Mouse (Mus musculus) cerebellum, adult 2 months (tissue): ENCODE data around the gene Ctsll3. TPM values are rescaled to one million over a fixed set of nuclear protein-coding genes. Genes with fewer than 3 reads are reported as not detected.

Experiments used
- DNase-seq, 2 experiments: peaks; one replicate each; pipeline ENCODE4 v3.0.0; 2021
- H3K27ac ChIP-seq: fragments of 200-500 bp; 2 replicates; pipeline ENCODE4 v1.5.1; 2012; ENCODE audit warnings: low read length, control low read depth, inconsistent platforms; ENCODE audit not compliant: insufficient read depth
- H3K27me3 ChIP-seq: fragments of 200-500 bp; 2 replicates; pipeline ENCODE4 v1.6.1; 2012; ENCODE audit warnings: inconsistent platforms, mild to moderate bottlenecking, low read length, moderate library complexity; ENCODE audit not compliant: control insufficient read depth, insufficient read depth
- H3K4me1 ChIP-seq: fragments of 200-500 bp; 2 replicates; pipeline ENCODE4 v1.6.1; 2011; ENCODE audit warnings: low read length; ENCODE audit not compliant: control insufficient read depth, insufficient read depth
- H3K4me3 ChIP-seq: fragments of 200-500 bp; replicated peaks from 2 replicates; pipeline ENCODE3; 2011; ENCODE audit warnings: mild to moderate bottlenecking, low read depth, low read length, control low read depth; ENCODE audit not compliant: insufficient read depth
- CTCF ChIP-seq: fragments of 200-500 bp; IDR thresholded peaks from 2 replicates; pipeline ENCODE4 v1.5.1; 2011; ENCODE audit warnings: low read depth, mild to moderate bottlenecking, control low read depth, low read length, moderate library complexity, borderline replicate concordance; ENCODE audit not compliant: insufficient read depth
- POLR2A ChIP-seq: fragments of 200-500 bp; IDR thresholded peaks from 2 replicates; pipeline ENCODE4 v1.6.1; 2011; ENCODE audit warnings: low read length, control low read depth, borderline replicate concordance; ENCODE audit not compliant: insufficient read depth
- WGBS: fragments of 180-500 bp; shearing (Covaris S2); methylation state at CpG from one replicate; pipeline ENCODE4 v1.1.7; 2018; 5-methylcytosine and 5-hydroxymethylcytosine counted together
- polyA plus RNA-seq: library from polyadenylated mRNA; depleted of rRNA; stranded (reverse); fragments of >200 nt; gene quantifications from 2 replicates; pipeline ENCODE4 v1.2.3, GENCODE M21; 2012

The Ctsll3 gene
- polyA plus RNA-seq, 1 experiment: not detected

GRCm38 (mm10) chr13:60819469-60819868 is 16.8 kb upstream of the Ctsll3 start:
- no peaks in the 10 kb centered on the region for H3K27me3 ChIP-seq
- H3K27ac ChIP-seq: no peak overlapping the region
- TF ChIP-seq CTCF (0 out of 2 replicates have a peak, but pooled peaks have one; percentile 20), POLR2A (no peak)
- H3K4me1 ChIP-seq: no peaks in the 10 kb centered on the region
- DNase-seq: no peak
- no peak overlapping the region for H3K4me3 ChIP-seq
- 10% methylated on average over 7 of the region's 7 CpGs for WGBS

DNA sequence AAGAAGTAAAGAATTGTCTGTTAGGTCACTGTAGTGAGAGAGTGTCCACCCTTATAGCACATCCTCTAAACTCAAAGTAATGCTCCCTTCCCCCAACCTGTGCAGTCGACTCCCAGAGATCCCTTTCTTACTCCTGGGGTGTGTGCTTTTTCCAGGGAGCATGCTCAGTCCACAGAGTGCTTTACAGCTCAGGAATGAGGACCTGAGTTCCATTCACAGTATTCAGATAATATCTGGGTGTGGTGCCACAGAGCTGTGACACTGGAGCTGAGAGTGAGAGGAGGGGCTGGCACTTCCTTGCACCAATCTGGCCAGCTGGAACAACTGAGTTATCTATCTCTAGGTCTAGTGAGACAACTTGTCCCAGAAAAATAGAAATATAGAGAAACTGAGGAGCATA is 11.1 kb upstream of the Ctsll3 start:
- no peak for DNase-seq
- Histone ChIP-seq H3K4me1 (no peaks in the 10 kb centered on the region), H3K4me3 (no peak overlapping the region), H3K27me3 (no peaks in the 10 kb centered on the region), H3K27ac (no peak overlapping the region)
- TF ChIP-seq POLR2A (no peak), CTCF (no peak)
- WGBS: 55% methylated on average over 1 of the region's 1 CpGs

DNA sequence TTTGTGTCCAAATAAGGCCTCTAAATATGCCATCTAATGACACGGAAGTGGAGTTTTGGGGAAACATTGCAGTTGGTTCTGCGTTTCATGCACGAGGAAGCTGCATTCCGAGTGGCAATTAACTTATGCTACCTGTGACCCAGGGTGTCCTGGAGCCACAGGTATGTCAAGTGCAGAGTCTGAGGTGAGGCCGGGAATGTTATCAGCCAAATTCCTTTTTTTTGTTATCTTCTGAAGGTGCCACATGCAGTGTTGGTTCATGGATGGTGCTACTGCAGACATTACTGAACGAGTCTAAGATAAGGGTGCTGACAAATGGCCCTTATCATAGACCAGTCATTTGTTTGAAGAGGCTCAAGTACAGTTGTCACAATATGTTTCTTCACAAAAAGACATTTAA is 10.1 kb upstream of the Ctsll3 start:
- TF ChIP-seq CTCF (no peak), POLR2A (no peak)
- Histone ChIP-seq H3K27ac (no peak overlapping the region), H3K27me3 (no peaks in the 10 kb centered on the region), H3K4me3 (no peak overlapping the region), H3K4me1 (no peaks in the 10 kb centered on the region)
- no peak for DNase-seq
- 90% methylated on average over 6 of the region's 6 CpGs for WGBS

GRCm38 (mm10) chr13:60809690-60810089 is 7.0 kb upstream of the Ctsll3 start:
- Histone ChIP-seq H3K4me3 (no peak overlapping the region), H3K27ac (no peak overlapping the region), H3K4me1 (no peaks in the 10 kb centered on the region), H3K27me3 (no peaks in the 10 kb centered on the region)
- TF ChIP-seq POLR2A: no peak
- TF ChIP-seq CTCF: no peak
- no peak for DNase-seq
- 81% methylated on average over 2 of the region's 2 CpGs for WGBS

- TF ChIP-seq POLR2A (no peak), CTCF (no peak)
- no peaks in the 10 kb centered on the region for H3K27me3 ChIP-seq
- H3K4me3 ChIP-seq: no peak overlapping the region
- H3K27ac ChIP-seq: no peak overlapping the region
- no peak for DNase-seq
- H3K4me1 ChIP-seq: no peaks in the 10 kb centered on the region
- WGBS: 73% methylated on average over 1 of the region's 1 CpGs
Measured at GRCm38 (mm10) chr13:60789466-60789865, 13.2 kb downstream of the Ctsll3 start.

GRCm38 (mm10) chr13:60786264-60786663 is 16.4 kb downstream of the Ctsll3 start, which contains the start of gene BC051665:
BC051665 (minus strand) TSS chr13:60786364.
- TF ChIP-seq CTCF (no peak), POLR2A (no peak)
- no peak for DNase-seq
- Histone ChIP-seq H3K4me3 (no peak within 1 kb of the TSS), H3K27ac (no peak within 1 kb of the TSS), H3K27me3 (no peaks in the 10 kb centered on the region), H3K4me1 (no peaks in the 10 kb centered on the region)

DNA sequence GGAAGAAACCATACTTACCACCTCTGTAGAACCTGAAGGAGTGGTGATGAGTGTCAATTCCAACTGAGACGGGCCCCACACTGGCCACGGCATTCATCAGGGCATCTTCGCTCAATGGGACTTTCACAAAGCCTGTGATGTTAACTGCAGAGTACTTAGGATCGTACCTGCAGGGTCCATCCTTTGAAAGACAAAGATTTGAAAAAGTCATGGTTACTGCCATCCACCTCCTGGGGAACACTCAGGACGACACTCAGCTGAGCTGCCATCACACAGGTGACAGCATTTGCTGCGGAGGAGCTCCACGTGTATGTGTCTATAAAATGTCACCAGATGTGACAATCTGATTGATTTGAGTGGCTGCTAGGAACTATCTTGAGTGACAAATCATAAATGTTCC is 19.3 kb downstream of the Ctsll3 start:
- DNase-seq: no peak
- TF ChIP-seq POLR2A (no peak), CTCF (no peak)
- WGBS: 86% methylated on average over 7 of the region's 7 CpGs
- H3K4me1 ChIP-seq: no peaks in the 10 kb centered on the region
- H3K4me3 ChIP-seq: no peak overlapping the region
- H3K27ac ChIP-seq: no peak overlapping the region
- H3K27me3 ChIP-seq: no peaks in the 10 kb centered on the region

GRCm38 (mm10) chr13:60780534-60780933 is 22.1 kb downstream of the Ctsll3 start:
- 82% methylated on average over 3 of the region's 3 CpGs for WGBS
- DNase-seq: no peak
- H3K4me3 ChIP-seq: no peak overlapping the region
- TF ChIP-seq POLR2A: no peak
- TF ChIP-seq CTCF: no peak
- no peak overlapping the region for H3K27ac ChIP-seq
- H3K4me1 ChIP-seq: no peaks in the 10 kb centered on the region
- no peaks in the 10 kb centered on the region for H3K27me3 ChIP-seq
